In the genomic region with DNA sequence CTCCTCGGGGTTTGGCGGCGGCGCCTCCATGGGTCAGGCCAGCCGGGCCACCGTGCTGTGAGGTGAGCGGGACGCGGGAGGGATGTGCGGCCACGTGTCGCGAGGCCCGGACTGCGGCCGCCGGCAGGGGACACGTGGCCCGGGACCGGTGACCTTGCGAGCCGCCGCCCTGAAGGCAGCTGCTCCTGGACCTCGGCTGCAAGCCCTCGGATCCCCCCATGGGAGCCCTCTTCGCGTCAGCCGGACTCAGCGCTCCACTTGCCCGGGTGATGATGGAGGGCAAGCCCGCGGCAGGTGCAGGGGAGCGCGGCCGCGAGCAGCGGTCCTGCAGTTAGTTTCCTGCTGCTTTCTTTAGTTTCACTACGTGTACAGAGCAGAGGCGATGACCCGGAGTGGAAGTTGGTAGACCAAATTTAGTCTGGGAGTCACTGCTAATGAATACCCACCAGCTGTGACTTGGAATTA, we compare ENCODE assay signal across 1 mouse cellular context.
A peak's percentile ranks its signal among the peaks of the same experiment; 100 is the strongest.
TF ChIP-seq lines count a peak whose summit lies in the region.

No protein-coding gene starts in this region.

TF ChIP-seq in MEL, 35 proteins besides CTCF, POLR2A, EP300 and RAD21 (continued from another document):
- no peak; the same call in 1 of the 2 replicates for TF ChIP-seq NELFE (IDR thresholded peaks at IDR 0.05; ENCODE audit: low read depth, low read length)
- no peak for TF ChIP-seq MYB (IDR thresholded peaks at IDR 0.05; ENCODE audit: low read depth, low read length)
- peak; percentile 80 for TF ChIP-seq MAX (IDR thresholded peaks at IDR 0.05; ENCODE audit: low read length)
- no peak for TF ChIP-seq TAL1 (IDR thresholded peaks at IDR 0.05; ENCODE audit: low read length)
- peak; percentile 48 for TF ChIP-seq USF1 (IDR thresholded peaks at IDR 0.05; ENCODE audit: low read depth, low read length)
- TF ChIP-seq POLR2AphosphoS5 (IDR thresholded peaks at IDR 0.05; ENCODE audit: borderline replicate concordance, low read depth, low read length), result 0 out of 2 replicates have a peak, but pooled peaks have one; percentile 88
